Mouse (Mus musculus) layer of hippocampus, adult 9-11 months (tissue): ENCODE measurements at regions not wholly inside any gene's neighbourhood (a gene's known extent, or its start where the extent isn't known, plus 50 kb on each side); places are given as distances from the start of the nearest gene placed in this dataset.

ENCODE experiments used
- DNase-seq: peaks from one replicate; pipeline ENCODE4 v3.0.0; 2022

DNA sequence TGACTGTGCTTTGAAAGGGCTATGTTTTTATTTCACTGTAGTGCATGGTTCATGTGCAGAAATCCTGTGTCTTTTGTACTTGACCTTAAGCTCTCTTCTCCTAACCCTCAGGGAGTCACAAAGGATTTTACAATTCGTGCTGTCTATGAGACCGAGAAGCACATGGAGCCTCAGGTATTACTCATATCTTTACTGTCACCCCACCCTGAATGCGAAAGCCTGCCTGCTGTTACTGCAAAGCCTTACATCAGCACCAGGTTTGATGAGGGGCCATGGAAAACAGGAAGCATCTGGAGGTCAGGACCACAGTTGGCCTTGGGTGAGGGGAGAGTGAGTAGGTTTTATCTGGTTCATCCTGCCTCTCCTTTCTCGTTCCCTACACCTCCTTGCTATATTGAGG is 150.3 kb downstream of the Snx19 start:
- no peak for DNase-seq

DNA sequence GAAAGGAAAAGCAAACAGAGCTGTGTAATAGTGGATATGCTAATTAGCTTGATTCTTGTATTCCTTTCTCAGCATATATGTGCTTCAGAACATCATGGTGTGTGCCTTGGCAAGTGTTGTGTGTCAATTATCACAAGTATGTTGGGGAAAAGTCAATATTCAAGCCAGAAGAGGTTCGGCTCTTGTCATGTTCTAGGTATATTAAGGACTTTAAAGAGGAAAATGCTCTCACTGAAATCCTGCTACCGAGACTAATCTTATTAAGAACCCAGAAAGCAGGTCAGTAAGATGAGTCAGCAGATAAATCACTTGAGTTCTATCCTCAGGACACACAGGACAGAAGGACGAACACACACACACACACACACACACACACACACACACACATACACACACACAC is 148.6 kb downstream of the Snx19 start:
- no peak for DNase-seq

- no peak for DNase-seq
Observed at GRCm38 (mm10) chr9:30573294-30573693, 146.4 kb downstream of the Snx19 start.

- no peak for DNase-seq
Observed at GRCm38 (mm10) chr9:30571014-30571413, 144.1 kb downstream of the Snx19 start.

- no peak for DNase-seq
Observed at GRCm38 (mm10) chr9:30564765-30565680, 138.1 kb downstream of the Snx19 start.

DNA sequence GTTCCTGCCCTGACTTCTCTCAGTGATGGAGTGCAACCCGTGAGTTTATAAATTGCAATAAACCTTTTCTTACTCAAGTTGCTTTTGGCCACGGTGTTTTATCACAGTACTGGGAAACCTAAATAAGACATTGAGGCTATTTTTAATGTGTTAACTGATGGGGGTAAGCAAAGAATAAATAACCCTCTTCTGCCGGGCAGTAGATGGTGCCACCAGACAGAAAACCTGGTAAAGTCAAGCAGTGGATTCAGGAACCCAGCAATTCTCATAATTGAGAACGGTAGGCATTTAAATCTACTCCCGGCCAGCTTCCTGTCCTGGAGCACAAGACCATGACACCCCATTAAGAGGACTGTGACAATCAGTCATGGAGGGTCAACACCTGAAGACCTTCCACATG is 136.5 kb downstream of the Snx19 start:
- DNase-seq = no peak

DNA sequence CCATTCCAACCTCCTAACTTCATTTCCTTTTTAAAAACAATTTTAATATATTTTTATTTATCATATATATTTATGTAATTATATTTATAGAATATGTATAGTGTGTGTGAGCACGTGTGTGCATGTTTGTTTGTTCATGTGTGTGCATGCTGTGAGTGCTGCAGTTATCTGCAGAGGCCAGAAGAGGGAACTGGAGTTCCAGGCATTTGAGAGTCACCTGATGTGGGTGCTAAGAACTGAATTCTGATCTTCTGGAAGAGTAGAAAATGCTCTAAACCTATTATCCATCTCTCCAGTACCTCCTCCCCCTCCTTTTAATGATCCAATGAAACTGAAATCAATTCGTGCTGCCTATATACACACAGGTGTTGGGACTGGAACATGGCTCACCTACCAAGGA is 128.0 kb downstream of the Snx19 start:
- DNase-seq = no peak

DNA sequence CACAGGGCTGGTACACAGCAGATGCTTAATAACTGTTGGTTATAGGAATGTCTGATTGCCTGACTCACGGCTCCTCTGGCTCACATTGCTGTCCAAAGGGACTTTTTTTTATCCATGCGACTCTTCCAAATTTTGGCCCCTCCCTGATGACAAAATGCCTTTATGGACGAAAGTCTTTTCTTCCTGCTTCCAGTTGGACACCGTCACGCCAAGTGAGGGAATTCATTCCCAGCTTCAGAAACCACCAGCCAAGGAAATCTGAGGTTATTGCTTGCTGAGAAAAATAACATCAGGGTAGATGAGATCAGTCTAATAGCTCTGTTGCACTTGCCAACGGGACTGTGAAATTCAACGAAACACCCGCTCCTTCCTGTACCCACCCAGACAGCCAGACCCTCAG is 125.8 kb downstream of the Snx19 start:
- DNase-seq = no peak

DNA sequence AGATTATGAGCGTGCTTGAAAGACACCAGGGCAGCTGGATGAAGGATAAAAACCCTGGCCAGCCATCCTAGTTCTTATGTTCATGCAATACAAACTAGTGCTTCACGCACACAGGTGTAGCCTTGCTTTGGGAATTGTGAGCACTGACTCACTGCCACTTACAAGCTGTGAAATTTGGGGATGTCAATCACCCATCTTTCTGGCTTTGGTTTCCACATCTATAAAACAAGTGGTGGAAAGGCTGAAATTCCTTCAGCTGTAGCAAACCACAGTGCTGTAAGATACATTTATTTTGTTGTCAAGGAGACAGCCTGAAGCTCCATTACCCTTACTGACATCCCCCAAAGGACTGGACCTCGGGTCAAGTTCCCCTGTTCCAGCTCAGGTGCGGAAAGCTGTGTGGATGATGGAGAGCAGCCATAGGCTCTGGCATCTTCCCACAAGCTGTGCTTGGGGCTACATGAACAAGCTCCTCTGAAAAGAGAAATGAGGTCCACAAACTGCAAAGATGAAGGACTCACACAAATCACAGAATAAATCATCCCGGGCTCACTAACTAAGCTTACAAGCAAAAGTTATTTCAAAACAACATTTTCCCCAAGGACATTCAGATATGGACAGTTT is 123.1 kb downstream of the Snx19 start:
- no peak for DNase-seq

GRCm38 (mm10) chr9:30539858-30540257 is 113.0 kb downstream of the Snx19 start:
- no peak for DNase-seq

- no peak for DNase-seq
Observed at GRCm38 (mm10) chr9:30536508-30537100, 109.7 kb downstream of the Snx19 start.

GRCm38 (mm10) chr9:30534961-30535360 is 108.1 kb downstream of the Snx19 start:
- no peak for DNase-seq

GRCm38 (mm10) chr9:30533780-30534343 is 107.0 kb downstream of the Snx19 start:
- peak; percentile 42 for DNase-seq

- DNase-seq = no peak
Observed at GRCm38 (mm10) chr9:30533091-30533779, 106.3 kb downstream of the Snx19 start.

DNA sequence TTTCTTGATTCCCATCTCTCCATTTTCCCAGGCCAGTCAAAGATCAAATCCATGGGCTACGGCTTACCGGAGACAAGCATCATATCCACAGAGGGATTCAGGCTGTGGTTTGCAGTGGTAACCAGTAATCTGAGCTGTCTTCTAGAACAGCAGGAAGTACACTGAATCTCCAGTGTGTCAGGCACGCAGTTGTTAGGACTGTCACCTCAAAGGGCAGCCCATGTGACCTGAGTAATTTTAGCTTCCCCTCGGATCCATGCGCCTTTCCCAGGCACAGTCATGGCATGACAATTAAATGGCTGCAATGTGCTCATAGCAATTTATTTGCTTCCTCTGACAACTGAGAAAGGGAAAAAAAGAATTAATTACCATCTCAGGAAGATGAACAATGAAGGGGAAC is 98.2 kb downstream of the Snx19 start:
- DNase-seq = no peak

DNA sequence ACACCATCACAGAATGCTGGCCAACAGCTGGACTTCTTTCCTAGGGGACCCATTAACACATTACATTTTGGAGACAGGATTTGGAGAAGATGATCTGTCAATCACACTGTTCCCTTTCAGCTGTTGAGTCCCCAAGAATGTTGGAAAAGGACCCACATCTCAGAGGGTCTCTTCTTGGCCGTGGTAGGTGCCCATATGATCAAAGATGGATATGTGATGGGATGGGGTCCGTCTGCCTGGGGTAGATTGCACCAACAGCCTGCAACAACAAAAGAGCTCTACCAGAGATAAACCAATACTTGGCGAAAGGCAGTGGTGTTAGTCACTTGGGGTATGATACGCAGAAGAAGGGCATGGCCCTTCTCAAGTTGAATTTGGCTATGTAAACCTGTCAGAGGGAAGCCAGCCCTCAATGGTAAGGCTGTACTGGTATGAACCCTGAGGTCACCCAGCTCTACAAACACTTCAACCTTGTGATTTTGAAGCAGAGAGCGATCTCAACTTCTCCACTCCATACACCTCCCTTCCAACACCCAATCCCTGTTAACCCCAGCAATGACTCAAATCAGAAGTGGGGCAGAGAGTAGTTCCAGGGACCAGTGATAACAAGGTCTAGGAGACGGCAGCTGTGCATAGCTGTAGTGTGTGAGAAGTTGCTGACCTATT is 97.6 kb downstream of the Snx19 start:
- no peak for DNase-seq

GRCm38 (mm10) chr9:30523852-30524251 is 96.9 kb downstream of the Snx19 start:
- no peak for DNase-seq

DNA sequence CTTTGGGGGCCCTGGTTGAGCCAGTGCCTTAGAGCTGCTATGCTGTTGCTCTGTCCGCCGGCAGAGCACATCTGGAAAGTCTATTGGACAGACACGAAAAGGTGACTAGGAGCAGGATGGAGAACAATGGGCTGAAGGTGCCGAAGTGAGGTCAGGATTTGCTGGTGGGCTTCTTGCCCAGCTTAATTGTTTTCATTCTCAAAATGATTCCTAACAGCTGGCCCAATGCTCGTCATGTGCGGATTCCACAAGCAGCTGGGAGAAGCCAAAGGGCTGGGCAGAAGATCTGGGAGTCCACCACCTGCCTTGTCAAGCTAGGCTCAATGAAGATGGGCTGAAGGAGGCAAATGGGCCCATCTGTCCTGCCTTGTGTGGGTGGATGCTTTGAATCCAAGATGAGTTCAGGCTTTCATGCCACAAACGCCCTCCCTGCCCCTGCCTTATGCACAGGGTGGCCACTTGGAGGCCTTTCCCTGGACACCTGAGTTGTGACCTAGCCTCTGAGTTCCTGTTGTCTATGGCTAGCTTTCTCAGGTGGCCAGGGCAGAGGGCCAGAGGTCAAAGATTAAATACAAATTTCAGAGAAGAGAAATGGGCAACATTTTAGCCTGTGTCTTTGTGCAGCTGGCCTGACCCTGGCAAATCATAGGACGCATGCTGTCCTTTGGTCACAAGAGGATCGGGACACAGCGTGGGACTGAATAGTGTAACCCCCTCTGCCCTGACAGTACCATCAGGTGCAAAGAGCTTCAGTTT is 95.9 kb downstream of the Snx19 start:
- no peak for DNase-seq

DNA sequence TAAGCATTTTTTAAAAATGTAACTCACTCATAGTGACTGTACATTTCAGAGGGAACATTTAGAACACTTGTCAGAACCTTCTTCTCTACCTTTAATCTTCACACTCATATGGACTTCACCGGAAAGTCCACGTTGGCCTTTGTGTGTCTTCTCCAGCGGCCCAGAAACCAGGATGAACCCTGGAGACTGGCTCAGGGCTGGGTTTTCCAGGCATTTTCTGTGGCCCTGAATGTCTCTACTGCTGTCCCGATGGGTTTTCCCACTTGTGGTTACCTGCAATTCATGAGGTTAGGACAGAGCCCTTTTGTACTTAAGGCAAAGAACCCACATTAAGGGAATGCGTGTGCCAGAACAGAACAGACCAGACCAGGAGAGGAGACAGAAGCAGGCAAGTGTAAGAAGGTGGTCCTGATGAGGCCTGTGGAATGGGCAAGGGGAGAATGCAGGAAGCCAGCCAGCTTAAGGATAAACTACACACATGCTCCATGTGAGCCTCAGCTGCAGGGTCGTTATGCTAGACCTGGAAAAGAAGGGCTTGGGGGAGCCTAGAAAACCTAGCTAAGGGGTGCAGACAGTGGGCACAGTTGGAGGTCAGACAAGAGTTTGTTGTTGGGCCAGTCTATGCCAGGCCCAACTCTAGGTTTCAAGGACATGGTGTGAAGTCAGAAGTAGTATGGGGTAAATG is 94.8 kb downstream of the Snx19 start:
- DNase-seq = no peak

GRCm38 (mm10) chr9:30520853-30521439 is 94.0 kb downstream of the Snx19 start:
- peak; percentile 77 for DNase-seq

GRCm38 (mm10) chr9:30520116-30520515 is 93.2 kb downstream of the Snx19 start:
- DNase-seq = no peak
